Mouse (Mus musculus): ENCODE results near the gene Gm21970.

The Gm21970 gene

GRCm38 (mm10) chr16:91463400-91463799 lies 71.9 kb downstream of the Gm21970 start:
- no peak for DNase-seq (ENCODE audit: low spot score in 2 of 2)

DNA sequence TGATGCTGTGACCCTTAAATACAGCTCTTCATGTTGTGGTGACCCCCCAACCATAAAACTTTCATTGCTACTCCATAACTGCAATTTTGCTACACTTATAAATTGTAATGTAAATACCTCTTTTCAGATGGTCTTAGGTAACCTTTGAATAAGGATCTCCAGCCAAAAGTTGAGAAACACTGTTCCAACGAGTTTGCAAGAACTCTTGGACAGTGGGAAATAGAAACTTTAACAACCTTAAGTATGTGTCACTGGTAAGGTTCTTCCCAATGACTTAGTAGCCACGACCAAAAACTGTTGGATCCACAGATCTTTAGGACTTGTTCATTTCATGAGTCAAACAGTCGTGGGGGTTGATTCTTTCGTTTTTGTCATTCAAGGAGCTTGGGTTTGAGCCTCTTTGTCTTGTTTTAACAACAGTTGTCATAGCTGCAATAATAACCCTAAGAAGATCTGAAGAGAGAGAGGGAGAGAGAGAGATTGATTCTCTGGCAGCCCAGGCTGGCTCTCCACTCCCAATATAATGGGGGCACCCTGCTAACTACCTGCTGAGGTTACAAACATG lies 72.4 kb downstream of the Gm21970 start:
- DNase-seq (ENCODE audit: low spot score in 2 of 2), result no peak

GRCm38 (mm10) chr16:91464594-91465504 lies 73.3 kb downstream of the Gm21970 start:
- peak; percentile 90 to 93 for DNase-seq (ENCODE audit: low spot score in 2 of 2)

GRCm38 (mm10) chr16:91465505-91466240 lies 74.2 kb downstream of the Gm21970 start:
- DNase-seq (ENCODE audit: low spot score in 2 of 2), result no peak

- no peak for DNase-seq (ENCODE audit: low spot score in 2 of 2)
Observed at GRCm38 (mm10) chr16:91466566-91466965, 75.0 kb downstream of the Gm21970 start.

Measured in spleen, postnatal 36 days (tissue).